Mouse (Mus musculus): ENCODE results near the gene Tmem30a.

The Tmem30a gene

GRCm38 (mm10) chr9:79792841-79793835 lies at the start of gene Tmem30a:
TSS of gene Tmem30a (minus strand) at chr9:79793507.
- peak; percentile 97 for DNase-seq

GRCm38 (mm10) chr9:79842615-79843014 lies 49.3 kb upstream of the Tmem30a start:
- DNase-seq, result no peak

DNA sequence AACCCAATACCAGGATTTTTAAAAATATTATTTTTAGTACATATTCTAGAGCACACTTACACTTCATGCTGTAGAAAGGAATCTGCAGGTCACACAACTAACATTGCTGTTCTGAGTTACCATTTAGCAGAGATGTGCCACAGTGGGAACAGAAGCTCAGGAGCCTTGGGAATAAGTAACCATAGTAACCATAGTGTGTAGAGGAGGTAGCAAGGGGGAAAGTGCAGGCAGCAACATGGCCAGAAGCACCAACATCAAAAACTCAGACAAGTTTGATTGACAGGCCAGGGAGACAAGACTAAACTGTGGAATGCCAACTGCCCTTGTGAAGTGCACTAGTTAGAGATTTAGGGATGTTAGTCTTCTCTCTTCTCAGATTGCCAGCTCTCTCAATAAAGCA lies 48.7 kb upstream of the Tmem30a start:
- no peak for DNase-seq

DNA sequence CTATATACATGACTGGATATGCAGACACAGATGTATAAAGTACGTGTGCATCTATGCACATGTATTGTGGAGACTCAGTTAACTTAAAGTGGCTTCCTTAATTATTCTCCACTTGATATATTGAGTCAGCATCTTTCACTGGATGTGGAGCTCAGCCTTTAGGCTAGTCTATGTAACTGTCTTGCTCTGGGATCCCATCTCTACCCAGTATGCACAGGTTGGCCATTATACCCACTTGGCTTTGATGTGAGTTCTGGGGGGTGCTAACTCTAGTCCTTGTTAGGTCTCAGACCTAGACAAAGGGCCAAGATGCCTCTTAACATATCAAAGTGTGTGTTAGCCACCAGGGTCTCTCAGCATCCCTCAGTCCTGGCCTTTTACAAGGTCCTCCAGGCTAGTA lies 38.0 kb upstream of the Tmem30a start:
- DNase-seq, result no peak

DNA sequence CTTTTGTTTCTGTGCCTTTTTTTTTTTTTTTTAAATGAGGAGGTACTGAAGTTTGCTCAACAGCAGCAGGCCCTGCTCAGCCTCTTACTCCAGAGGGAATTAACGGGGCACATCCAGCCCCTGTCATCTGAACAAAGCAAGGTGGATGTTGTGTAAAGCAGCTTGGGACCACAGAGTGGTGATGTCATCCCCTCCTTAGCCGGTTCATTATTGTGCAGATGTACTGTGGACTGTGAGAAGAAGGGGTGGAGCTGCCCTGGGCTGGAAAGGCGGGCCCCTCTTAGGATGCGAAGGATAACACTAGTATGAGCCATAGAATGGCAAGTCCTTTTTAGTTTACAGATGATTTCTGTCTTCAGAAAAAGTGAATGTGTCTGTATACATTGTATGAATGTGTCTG lies 37.6 kb upstream of the Tmem30a start:
- no peak for DNase-seq

GRCm38 (mm10) chr9:79829842-79830800 lies 36.8 kb upstream of the Tmem30a start:
- DNase-seq, result no peak

GRCm38 (mm10) chr9:79827072-79827471 lies 33.8 kb upstream of the Tmem30a start:
- DNase-seq, result no peak

DNA sequence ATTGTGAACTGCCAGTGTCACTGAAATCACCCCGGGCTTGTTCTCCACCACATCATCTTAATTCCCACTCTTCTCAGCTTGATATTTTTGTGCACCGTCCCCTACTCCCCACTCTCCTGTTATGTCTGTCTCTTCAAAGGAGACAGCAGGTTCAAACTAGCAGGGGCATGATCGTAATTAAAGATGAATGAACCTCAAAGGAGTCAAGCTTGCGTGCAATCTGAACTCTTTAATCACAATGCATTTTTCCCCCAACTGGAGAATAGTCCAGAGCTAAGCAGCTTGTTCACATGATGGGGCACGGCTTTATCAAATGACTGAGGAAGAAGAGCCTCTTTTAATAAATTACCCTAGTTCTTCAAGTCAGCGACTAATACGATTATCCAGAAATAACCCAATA lies 32.2 kb upstream of the Tmem30a start:
- no peak for DNase-seq

- no peak for DNase-seq
Observed at GRCm38 (mm10) chr9:79823856-79824255, 30.5 kb upstream of the Tmem30a start.

GRCm38 (mm10) chr9:79823438-79823837 lies 30.1 kb upstream of the Tmem30a start:
- DNase-seq, result no peak

GRCm38 (mm10) chr9:79816464-79816863 lies 23.2 kb upstream of the Tmem30a start:
- no peak for DNase-seq

GRCm38 (mm10) chr9:79816013-79816412 lies 22.7 kb upstream of the Tmem30a start:
- no peak for DNase-seq

GRCm38 (mm10) chr9:79814592-79814991 lies 21.3 kb upstream of the Tmem30a start:
- DNase-seq, result no peak

GRCm38 (mm10) chr9:79810969-79811902 lies 17.9 kb upstream of the Tmem30a start:
- DNase-seq, result no peak

- DNase-seq, result no peak
Observed at GRCm38 (mm10) chr9:79810534-79810933, 17.2 kb upstream of the Tmem30a start.

GRCm38 (mm10) chr9:79809411-79809810 lies 16.1 kb upstream of the Tmem30a start:
- no peak for DNase-seq

- no peak for DNase-seq
Observed at GRCm38 (mm10) chr9:79807178-79807577, 13.9 kb upstream of the Tmem30a start.

DNA sequence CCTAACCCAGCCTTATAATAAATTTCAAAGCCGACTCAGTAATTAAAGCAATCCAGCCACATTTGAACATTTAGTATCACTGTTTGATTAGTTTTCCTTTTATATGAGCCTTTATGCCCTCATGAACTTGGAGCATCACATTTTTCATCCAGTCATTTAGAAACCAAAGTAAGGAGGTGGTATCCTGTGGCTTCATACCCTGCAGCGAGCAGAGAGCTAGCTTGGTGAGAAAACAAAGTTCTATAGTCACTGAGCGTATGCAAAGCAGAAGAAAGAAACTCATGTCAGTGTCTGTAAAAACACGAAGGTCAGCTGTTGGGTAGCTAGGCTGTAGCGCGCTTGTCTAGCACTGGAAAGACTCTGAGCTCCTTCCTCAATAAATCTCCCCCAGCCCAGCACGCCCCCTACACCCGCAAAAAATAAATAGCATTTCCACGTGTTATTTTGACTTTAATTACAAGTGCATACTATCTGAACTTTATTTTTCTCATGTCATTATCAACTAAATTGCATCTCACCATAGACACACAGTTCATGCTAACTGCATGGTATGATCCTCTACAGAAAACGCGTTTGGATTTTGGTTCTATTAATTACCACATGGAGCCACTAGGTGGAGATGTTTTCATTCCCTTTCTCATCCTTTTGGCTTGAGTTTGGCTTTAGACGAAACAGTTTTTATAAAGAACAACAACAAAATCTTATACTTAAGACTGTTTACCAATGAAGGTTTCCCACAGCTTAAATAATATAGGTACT lies 13.2 kb upstream of the Tmem30a start:
- DNase-seq, result peak; percentile 41

GRCm38 (mm10) chr9:79805426-79805825 lies 12.1 kb upstream of the Tmem30a start:
- DNase-seq, result no peak

DNA sequence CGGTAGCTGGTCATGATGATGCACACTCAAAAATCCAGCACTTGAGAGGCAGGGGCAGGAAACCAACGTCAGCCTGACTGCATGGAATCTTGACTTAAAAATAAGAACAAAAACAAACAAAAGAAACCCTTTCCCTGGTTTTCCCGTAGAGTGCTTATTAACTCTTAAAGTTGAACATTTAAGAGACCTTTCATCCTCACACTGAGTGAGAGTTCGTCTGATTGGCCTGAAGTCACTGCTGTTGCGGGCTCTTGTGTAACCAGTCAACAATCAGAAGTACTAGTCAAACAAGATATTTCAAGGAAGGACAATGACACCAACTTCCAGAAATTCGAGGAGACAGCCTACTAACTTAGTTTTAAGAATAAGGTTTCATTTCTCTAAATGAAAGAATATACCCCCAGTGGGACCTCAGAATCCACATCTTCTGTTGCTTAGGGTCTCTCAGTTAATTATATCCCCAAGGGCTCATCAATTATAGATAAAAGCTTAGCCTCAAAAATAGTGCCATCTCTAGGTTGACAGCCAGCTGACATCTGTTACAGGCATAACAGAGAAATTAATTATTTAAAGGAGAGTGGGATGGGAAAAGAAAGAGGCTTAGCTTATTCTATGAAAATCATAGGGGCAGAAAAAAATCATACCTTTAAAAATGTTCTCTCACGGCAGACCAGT lies 3.3 kb upstream of the Tmem30a start:
- DNase-seq, result no peak

GRCm38 (mm10) chr9:79795076-79795475 lies 1.8 kb upstream of the Tmem30a start:
- DNase-seq, result no peak
